Mouse (Mus musculus) monocyte, adult 2 months (primary cell): ENCODE results near the gene Utrn.

ENCODE experiments used
- DNase-seq, 2 experiments: peaks; one replicate each; pipeline ENCODE4 v3.0.0; 2022; ENCODE audit warnings: low spot score in 2 of 2, low read depth in 1 of 2

Utrn gene

GRCm38 (mm10) chr10:12805826-12806225 is 63.3 kb downstream of the Utrn start:
- no peak for DNase-seq

DNA sequence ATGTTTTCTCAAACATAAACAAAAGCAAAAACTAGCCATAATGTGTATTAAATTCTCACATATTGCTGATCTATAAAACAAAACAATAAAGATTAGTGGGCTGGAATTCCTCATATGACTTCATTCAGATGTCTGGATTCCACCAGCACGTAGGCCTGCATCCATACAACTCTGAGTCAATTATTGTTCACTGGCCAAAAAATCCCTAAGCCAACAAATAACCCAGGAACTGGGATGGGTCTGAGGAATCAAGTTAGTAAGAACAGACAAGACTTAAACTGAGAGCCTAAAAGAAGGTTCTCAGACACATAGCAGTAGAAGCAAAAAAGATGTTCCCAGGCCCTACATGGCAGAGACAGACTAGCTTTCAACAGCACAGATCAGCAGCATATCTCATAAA is 65.2 kb downstream of the Utrn start:
- DNase-seq = no peak

DNA sequence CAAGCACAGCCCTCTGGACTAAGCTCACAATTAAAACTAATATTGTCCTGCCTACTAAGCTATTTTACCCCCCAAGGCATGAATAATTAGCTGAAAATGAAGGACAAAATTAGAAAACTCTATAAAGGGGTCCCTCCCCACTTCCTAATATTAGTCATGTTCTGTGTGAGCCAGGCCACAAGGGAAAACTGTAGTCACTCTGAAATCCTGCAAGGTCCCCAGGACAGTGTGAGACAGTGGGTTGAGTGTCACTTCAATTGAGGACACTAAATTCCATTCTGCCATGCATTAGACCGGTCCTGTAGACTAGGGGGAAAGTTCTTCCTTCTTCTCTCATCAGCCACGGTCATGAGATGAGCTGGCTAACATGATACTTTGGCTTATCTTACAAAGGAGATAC is 69.7 kb downstream of the Utrn start:
- DNase-seq = no peak

- no peak for DNase-seq
Observed at GRCm38 (mm10) chr10:12798248-12798647, 70.9 kb downstream of the Utrn start.

DNA sequence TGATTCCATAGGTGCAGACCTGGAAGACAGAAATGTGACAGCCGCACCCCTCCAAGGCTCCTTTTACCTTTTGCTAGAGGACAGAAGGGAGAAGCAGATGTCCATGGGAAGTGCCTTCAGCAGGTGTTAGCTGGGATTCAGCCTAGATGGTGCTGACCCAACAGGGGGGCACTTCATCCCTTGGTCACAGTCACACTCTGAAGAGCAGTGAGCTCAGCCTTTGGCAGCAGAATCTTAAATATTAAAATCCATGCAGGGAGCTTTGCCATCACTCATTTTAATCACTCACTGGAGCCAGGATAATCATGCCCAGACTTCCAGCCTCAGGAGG is 72.7 kb downstream of the Utrn start:
- DNase-seq = no peak

DNA sequence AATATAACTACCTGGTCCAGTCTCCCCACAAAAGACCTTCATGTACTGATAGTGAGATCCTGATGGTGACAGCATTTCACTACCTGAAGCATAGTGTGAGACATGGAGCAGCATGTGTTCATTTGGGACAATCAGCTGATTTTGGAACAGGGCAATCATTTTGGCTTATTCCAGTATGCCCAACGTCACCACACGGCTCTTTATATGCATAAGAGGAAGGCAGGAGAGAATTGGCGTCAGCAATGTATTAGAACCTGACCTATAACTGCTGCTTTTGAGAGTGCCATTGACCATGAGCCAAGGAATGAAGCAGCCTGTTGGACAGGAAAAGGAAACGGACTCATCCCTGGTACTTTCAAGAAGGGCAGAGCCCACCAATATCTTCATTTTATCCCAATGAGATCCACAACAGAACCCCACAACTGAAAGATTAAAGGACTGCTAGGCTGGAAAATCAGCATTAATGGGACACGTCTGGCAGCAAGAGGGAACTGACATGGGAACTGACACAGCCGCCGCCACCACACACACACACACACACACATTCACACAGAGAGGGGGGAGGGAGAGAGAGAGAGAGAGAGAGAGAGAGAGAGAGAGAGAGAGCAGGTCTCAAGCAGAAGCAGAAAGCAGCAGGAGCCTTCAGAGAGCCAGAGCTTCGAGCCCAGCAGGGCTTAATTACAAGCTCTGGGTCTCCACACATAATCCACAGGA is 73.2 kb downstream of the Utrn start:
- DNase-seq = no peak

- no peak for DNase-seq
Observed at GRCm38 (mm10) chr10:12792049-12792448, 77.1 kb downstream of the Utrn start.

DNA sequence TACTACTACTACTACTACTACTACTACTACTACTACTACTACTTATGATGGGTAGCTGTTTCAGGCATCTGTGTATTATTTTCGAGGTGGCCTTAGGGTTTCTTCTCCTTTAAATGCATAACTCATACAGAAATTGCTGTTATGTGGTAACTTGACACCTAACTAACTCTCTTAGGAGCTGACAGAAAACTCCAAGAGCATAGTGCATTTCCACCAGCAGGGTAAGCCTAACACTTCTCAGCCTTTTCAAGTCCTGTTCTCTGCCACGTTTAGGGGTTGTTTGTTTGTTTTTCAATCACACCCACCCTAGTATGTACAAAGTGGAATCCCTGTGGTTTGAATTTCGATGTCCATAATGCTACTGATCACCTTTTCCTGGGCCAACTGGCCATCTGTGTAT is 78.3 kb downstream of the Utrn start:
- DNase-seq = no peak

GRCm38 (mm10) chr10:12788529-12788928 is 80.6 kb downstream of the Utrn start:
- DNase-seq = no peak

- DNase-seq = no peak
Observed at GRCm38 (mm10) chr10:12787965-12788364, 81.2 kb downstream of the Utrn start.

- no peak for DNase-seq
Observed at GRCm38 (mm10) chr10:12785299-12785698, 83.9 kb downstream of the Utrn start.

DNA sequence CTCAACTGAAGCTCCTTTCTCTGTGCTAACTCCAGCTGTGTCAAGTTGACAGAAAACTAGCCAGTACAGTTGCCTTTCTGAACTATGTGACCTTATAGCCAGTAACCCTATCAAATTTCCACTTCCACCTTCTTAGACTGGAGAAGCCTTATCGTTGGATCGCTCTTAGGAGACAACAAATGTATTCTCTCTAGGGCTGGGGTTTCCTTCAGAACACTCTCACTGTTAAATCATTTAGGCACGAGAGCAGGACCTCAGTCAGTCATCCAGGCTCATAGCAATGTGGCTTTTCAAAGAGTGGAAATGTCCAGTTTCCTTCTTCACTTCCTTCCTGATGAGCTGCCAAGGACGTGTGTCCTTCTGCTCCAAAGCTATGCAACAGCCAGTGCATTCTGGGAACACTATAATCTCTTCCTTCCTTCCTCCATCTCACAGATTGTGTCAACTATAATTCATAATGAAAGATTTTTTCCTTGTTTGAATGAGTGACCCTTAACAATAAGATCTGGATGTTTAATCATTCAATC is 87.7 kb downstream of the Utrn start:
- no peak for DNase-seq

GRCm38 (mm10) chr10:12773178-12773577 is 96.0 kb downstream of the Utrn start:
- DNase-seq = no peak

GRCm38 (mm10) chr10:12771511-12771910 is 97.7 kb downstream of the Utrn start:
- DNase-seq = no peak

- DNase-seq = no peak
Observed at GRCm38 (mm10) chr10:12762668-12763067, 106.5 kb downstream of the Utrn start.

DNA sequence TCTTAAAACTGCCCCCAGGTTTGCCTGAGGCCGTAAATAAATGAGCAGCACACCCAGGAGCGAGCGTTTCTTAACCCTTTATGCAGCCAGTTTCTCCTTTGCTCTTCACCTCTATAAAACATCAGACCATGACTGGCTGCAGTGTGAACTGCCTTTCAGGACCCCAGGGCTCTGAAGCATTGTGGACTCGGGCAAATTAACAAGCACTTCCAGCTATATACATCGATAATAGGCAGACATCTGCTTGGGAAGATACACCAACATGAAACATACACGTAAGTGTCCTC is 110.5 kb downstream of the Utrn start:
- DNase-seq = no peak

GRCm38 (mm10) chr10:12757943-12758701 is 111.0 kb downstream of the Utrn start:
- DNase-seq = no peak

DNA sequence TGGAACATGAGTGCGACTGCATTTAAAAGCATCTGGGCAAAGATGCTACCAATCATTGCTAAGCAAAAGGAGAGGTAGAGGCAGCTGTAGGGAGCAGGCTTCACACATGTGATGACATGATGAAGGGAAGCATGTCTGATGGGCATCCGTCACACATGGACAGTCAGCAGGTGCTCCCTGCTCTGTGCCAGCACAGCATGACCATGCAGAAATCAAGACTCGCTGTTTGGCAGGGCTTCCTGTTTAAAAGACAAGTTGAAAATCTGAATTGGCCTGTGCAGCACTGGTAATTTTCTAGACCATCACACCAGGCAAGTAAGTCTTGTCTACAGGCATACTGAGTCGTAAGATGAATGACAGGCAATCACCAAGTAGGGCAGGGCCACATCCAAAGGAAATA is 112.5 kb downstream of the Utrn start:
- DNase-seq = no peak

- DNase-seq = no peak
Observed at GRCm38 (mm10) chr10:12754911-12755310, 114.3 kb downstream of the Utrn start.

DNA sequence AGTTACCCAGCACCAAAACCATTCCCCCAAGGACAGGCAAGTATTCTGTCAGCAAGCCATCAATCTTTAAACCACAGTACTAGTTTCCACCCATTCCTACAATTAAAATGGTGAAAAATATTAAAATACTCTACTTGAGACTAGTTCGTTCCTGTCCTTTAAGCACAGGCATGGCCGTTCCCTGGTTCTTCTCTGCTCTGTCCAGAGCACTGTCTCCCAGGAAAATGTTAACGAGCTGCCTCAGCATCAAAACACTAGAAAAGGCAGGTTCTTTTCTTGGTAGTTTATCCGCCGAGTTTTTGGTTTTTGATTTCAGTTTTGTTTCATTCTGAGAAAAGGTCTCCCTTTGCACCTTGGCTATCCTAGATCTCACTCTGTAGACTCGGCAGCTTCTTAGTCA is 115.0 kb downstream of the Utrn start:
- DNase-seq = no peak

DNA sequence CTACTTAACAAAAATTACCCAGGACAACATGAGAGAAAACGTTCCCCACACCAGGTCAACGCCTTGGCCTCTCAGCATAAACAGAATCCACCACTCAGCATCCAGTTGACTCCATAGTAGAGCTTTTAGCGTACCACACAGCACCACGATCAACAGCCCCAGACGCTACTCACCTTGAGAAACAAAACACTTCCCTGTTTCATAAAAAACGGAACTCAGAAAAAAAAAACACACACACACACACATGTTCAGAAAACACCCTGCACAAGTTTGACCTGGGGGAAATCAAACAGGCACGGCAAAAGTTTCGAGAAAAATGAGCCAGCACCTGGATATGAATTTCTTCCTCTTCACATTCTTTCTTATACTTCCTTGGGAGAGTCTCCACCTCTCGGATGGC is 125.4 kb downstream of the Utrn start:
- no peak for DNase-seq

GRCm38 (mm10) chr10:12739302-12739987 is 129.7 kb downstream of the Utrn start:
- DNase-seq = no peak
